Mouse (Mus musculus): ENCODE measurements around the gene Fancc.

The Fancc gene

GRCm38 (mm10) chr13:63241665-63242064 is 255.4 kb downstream of the Fancc start:
- no peak for DNase-seq

GRCm38 (mm10) chr13:63240835-63241234 is 256.2 kb downstream of the Fancc start:
- peak in 1 of 2 experiments; percentile 66 for DNase-seq

- peak; percentile 90 for DNase-seq
Observed at GRCm38 (mm10) chr13:63239877-63240671, 257.0 kb downstream of the Fancc start.

GRCm38 (mm10) chr13:63239301-63239804 is 257.7 kb downstream of the Fancc start:
- no peak for DNase-seq

GRCm38 (mm10) chr13:63238045-63238444 is 259.0 kb downstream of the Fancc start:
- DNase-seq = no peak

- no peak for DNase-seq
Observed at GRCm38 (mm10) chr13:63236159-63236893, 260.8 kb downstream of the Fancc start.

- no peak for DNase-seq
Observed at GRCm38 (mm10) chr13:63235551-63235950, 261.5 kb downstream of the Fancc start.
